Mouse (Mus musculus) hindbrain, postnatal 0 days (tissue): Measurements from ENCODE around the gene Pus7l. TPM values are rescaled to one million over a fixed set of nuclear protein-coding genes. Genes with fewer than 3 reads are reported as not detected.

ENCODE experiments used
- ATAC-seq: fragments of 200-750 bp; cut with Nextera tagmentation; 2 replicates; pipeline ENCODE4 v1.8.0; 2017; ENCODE audit warnings: mild to moderate bottlenecking, moderate TSS enrichment, moderate library complexity
- DNase-seq: peaks from one replicate; pipeline ENCODE4 v3.0.0-alpha.2; 2015; ENCODE audit warnings: low spot score
- H3K27ac ChIP-seq: fragments of 300-500 bp; sonication (generic); 2 replicates; pipeline ENCODE4 v1.5.1; 2014; ENCODE audit warnings: mild to moderate bottlenecking
- H3K27me3 ChIP-seq: fragments of 300-500 bp; sonication (generic); 2 replicates; pipeline ENCODE4 v1.6.1; 2014; ENCODE audit warnings: low read length, mixed read lengths; ENCODE audit not compliant: insufficient read depth
- H3K36me3 ChIP-seq: fragments of 300-500 bp; sonication (generic); 2 replicates; pipeline ENCODE4 v1.6.1; 2014; ENCODE audit warnings: low read length, mixed read lengths; ENCODE audit not compliant: insufficient read depth
- H3K4me1 ChIP-seq: fragments of 300-500 bp; sonication (generic); 2 replicates; pipeline ENCODE4 v1.6.1; 2014; ENCODE audit warnings: antibody characterized with exemption, low read length, mixed read lengths; ENCODE audit not compliant: insufficient read depth
- H3K4me2 ChIP-seq: fragments of 300-500 bp; sonication (generic); 2 replicates; pipeline ENCODE4 v1.6.1; 2014; ENCODE audit warnings: low read depth, mild to moderate bottlenecking, low read length, moderate library complexity, mixed read lengths
- H3K4me3 ChIP-seq: fragments of 300-500 bp; sonication (generic); 2 replicates; pipeline ENCODE4 v1.5.1; 2014; ENCODE audit warnings: low read length
- H3K9ac ChIP-seq: fragments of 300-500 bp; sonication (generic); replicated peaks from 2 replicates; pipeline ENCODE4 v1.6.1; 2014; ENCODE audit warnings: mild to moderate bottlenecking, low read length, moderate library complexity, mixed read lengths
- H3K9me3 ChIP-seq: fragments of 300-500 bp; sonication (generic); 2 replicates; pipeline ENCODE4 v1.6.1; 2016; ENCODE audit warnings: low read length, mixed read lengths
- CTCF ChIP-seq: IDR thresholded peaks from 2 replicates; pipeline ENCODE4 v1.5.1; 2016; ENCODE audit warnings: antibody characterized with exemption, control low read depth, low read depth
- WGBS: fragments of 180-500 bp; shearing (Covaris S2); extraction: QIAGEN DNeasy Blood & Tissue Kit; methylation state at CpG from one replicate; pipeline ENCODE4 v1.1.7; 2014; 5-methylcytosine and 5-hydroxymethylcytosine counted together
- polyA plus RNA-seq: library from polyadenylated mRNA; unstranded; fragments of >200 nt; fragmentation: Nextera tagmentation; extraction: Ambion mirVana; gene quantifications from 2 replicates; pipeline ENCODE4 v1.2.1, GENCODE M21; 2015
- total RNA-seq: library from RNA; depleted of rRNA; stranded (reverse); fragments of >200 nt; gene quantifications from 2 replicates; pipeline ENCODE4 v1.2.3, GENCODE M21; 2014

Pus7l gene
- total and polyA plus RNA-seq, 2 experiments from 2014 or later, result 3.7 to 4.8 TPM

DNA sequence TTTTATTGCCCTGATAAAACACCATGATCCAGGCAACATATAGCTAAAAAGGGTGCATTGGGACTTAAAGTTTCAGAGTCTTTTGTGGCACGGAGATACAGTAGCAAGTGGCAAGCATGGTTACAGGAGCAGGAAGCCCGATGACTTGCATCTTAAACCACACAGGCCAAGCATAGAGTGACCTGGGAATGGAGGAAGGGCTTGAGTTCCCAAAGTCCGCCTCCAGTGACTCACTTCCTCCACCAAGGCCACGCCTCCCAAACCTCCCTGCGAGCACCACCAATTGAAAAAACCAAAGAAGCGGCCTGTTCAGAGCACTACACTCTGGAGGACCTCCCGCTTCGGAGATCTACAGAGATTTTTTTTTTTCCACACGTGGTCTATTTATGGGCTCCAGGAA, 22.5 kb upstream of the Pus7l start:
- Histone ChIP-seq H3K9ac (no peak overlapping the region), H3K4me2 (no peak overlapping the region), H3K27ac (no peak overlapping the region), H3K27me3 (no peaks in the 10 kb centered on the region), H3K9me3 (no peaks in the 10 kb centered on the region), H3K4me3 (no peak overlapping the region), H3K36me3 (no peaks in the 10 kb centered on the region), H3K4me1 (no peaks in the 10 kb centered on the region)
- WGBS, result 89% methylated on average over 9 of the region's 9 CpGs
- TF ChIP-seq CTCF, result no peak
- DNase-seq (no peak), ATAC-seq (no peak)

DNA sequence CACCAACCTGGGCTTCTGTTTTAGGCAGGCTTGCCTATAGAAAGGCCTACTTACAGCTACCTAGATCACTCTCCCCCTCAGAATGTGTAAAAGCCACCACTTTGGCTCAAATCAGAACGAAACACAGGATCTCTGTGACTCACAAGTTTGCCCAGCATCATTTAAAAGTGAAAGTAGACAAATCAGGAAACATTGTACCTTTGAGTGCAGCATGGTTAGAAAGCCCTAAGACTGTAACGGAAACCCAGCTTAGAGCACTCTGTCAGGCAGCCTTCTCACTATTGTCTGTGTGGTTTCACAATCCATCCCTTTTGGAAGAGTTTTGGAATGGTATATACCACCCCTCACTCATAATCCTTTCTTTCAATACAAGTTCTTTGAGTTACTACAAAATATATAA, 21.6 kb upstream of the Pus7l start:
- Histone ChIP-seq H3K4me1 (no peaks in the 10 kb centered on the region), H3K27ac (no peak overlapping the region), H3K9ac (no peak overlapping the region), H3K27me3 (no peaks in the 10 kb centered on the region), H3K4me3 (no peak overlapping the region), H3K36me3 (no peaks in the 10 kb centered on the region), H3K4me2 (no peak overlapping the region), H3K9me3 (no peaks in the 10 kb centered on the region)
- DNase-seq (no peak), ATAC-seq (no peak)
- no peak for TF ChIP-seq CTCF
- 82% methylated on average over 2 of the region's 2 CpGs for WGBS

DNA sequence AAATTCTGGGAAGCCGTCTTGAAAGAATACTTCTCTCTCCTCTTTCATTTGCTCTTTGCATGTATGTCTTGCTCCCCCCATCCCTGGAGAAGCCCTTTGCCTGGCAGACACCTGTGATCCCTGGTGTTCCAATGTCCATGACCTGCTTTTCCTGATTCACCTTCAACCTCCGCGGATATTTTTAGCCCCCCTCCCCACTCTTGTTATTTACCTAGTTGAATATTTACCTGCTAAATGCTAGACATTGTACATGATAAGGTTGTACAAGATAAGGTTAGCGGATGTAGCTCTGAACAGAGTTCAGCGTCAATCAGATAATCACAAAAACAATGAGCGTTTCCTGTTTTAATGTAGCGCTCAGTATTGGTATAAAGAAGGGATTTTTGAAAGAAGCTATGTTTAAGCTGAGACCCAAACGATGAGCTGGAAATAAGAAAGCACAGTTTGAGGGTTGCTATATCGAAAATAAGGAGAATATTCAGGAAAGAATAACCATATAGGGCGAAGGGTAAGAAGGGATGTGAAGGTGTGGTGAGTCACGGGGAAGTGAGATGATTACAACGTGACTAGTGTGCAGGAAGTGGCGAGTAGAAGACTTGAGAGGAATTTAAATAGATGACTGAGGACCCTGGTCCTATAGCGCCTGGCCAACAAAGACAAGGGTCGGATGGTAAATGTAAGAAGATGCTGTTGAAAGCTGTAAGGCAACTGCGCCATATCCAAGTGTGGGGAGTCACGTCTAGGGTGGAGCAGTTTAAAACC, 15.7 kb upstream of the Pus7l start:
- no peaks in the 10 kb centered on the region for H3K36me3 ChIP-seq
- H3K27ac ChIP-seq, result no peak overlapping the region
- no peak for TF ChIP-seq CTCF
- no peak overlapping the region for H3K4me3 ChIP-seq
- no peaks in the 10 kb centered on the region for H3K4me1 ChIP-seq
- H3K27me3 ChIP-seq, result no peaks in the 10 kb centered on the region
- no peaks in the 10 kb centered on the region for H3K9me3 ChIP-seq
- no peak for DNase-seq
- ATAC-seq, result no peak
- WGBS, result 86% methylated on average over 17 of the region's 17 CpGs
- no peak overlapping the region for H3K4me2 ChIP-seq
- H3K9ac ChIP-seq, result no peak overlapping the region

DNA sequence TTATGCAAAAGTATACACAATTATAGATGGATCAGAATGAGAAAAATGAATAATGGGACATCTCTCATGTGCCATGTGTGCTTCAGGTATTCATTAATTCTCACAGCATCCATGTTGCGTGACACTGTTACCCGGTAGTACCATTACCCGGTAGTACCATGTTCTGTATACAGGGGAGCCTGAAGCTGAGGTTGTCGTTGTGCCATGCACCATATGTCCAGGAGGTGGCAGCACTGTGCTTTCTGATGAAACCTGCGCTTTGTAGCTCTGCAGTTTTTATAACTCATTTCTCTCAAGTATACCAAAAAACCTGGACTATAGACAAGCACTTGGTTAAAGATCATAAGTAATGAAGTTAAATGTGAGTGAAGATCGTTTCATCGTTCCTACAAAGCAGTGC, 14.1 kb upstream of the Pus7l start:
- WGBS, result 18% methylated on average over 7 of the region's 7 CpGs
- ATAC-seq (peak; percentile 80), DNase-seq (peak; percentile 95)
- Histone ChIP-seq H3K27me3 (no peaks in the 10 kb centered on the region), H3K4me2 (no peak overlapping the region), H3K4me3 (no peak overlapping the region), H3K9me3 (no peaks in the 10 kb centered on the region), H3K4me1 (no peaks in the 10 kb centered on the region), H3K36me3 (no peaks in the 10 kb centered on the region), H3K9ac (no peak overlapping the region), H3K27ac (no peak overlapping the region)
- TF ChIP-seq CTCF, result peak; percentile 99

DNA sequence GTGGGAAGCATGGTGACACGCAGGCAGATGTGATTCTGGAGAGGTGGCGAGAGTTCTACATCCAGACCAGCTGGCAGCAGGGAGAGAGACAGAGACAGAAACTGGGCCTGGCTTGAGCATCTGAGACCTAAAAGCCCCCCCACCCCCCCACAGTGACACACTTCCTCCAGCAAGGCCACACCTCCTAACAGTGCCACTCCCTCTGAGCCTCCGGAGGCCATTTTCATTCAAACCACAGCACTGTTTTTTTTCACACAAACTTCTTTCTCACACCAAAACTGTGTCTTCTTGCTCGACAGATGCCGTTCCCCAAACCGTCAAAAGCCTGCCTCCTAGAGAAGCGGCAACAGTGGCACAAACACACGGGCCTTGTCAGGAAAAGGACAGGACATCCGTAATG, 10.2 kb upstream of the Pus7l start:
- H3K4me1 ChIP-seq, result no peaks in the 10 kb centered on the region
- no peak for DNase-seq
- 94% methylated on average over 9 of the region's 9 CpGs for WGBS
- no peaks in the 10 kb centered on the region for H3K9me3 ChIP-seq
- H3K4me2 ChIP-seq, result no peak overlapping the region
- H3K27me3 ChIP-seq, result no peaks in the 10 kb centered on the region
- no peaks in the 10 kb centered on the region for H3K36me3 ChIP-seq
- H3K27ac ChIP-seq, result no peak overlapping the region
- H3K9ac ChIP-seq, result no peak overlapping the region
- H3K4me3 ChIP-seq, result no peak overlapping the region
- TF ChIP-seq CTCF, result no peak
- no peak for ATAC-seq

DNA sequence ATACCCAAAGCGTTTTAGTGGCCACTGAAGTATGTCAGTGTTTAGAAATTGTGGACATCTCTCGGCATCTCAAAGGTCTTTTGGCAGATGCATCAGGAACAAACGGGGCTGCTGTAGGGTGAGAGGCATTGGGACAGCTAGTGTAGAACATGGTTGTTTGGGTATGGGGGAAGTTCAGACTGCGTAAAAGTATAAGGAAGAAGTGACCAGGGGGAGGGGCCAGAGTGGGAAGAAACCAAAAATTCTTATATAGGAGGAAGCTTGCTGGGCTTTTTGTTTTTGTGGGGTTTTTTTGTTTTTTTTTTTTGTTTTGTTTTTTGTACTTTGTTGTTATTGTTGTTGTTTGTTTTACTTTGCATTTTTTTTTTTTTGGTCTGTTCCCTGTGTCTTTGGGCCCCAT, 1.5 kb upstream of the Pus7l start:
- ATAC-seq (no peak), DNase-seq (no peak)
- WGBS, result 90% methylated on average over 4 of the region's 4 CpGs

DNA sequence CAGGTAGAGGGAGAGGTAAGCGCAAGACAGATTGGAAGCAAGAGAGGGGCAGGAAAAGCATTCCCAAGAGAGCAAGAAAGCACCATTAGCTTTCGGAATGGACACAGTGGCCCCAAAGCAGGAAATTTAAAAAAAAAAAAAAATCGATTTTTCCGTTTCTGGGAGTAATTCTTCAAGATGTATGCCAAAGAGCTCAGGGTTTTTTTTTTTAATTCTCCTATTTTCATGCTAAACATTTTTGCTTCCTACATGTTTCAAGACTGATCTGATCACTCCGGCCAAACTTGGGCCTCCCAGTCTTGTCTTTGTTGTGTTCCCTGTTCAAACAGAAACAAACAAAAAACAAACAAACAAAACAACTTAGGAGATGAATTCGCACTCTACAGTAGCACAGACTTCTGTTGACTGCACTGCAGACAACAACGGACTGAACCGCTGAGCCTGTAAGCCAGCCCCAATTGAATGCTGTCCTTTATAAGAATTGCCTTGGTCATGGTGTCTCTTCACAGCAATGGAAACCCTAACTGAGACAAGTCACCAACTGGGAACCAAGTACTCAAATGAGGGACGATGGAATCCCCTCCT, 797 bp upstream of the Pus7l start:
- Histone ChIP-seq H3K4me2 (peak overlapping the region; percentile 80), H3K4me3 (peak overlapping the region; percentile 86), H3K27me3 (no peaks in the 10 kb centered on the region), H3K27ac (peak overlapping the region; percentile 74), H3K4me1 (no peaks in the 10 kb centered on the region), H3K9me3 (no peaks in the 10 kb centered on the region), H3K9ac (peak overlapping the region; percentile 63), H3K36me3 (no peaks in the 10 kb centered on the region)
- 37% methylated on average over 9 of the region's 9 CpGs for WGBS
- ATAC-seq (no peak), DNase-seq (no peak)
- TF ChIP-seq CTCF, result 0 out of 2 replicates have a peak, but pooled peaks have one; percentile 25

More for the DNA sequence above, 1.5 kb upstream of the Pus7l start:
- Histone ChIP-seq H3K4me2 (no peak overlapping the region), H3K4me1 (no peaks in the 10 kb centered on the region), H3K4me3 (no peak overlapping the region), H3K27ac (no peak overlapping the region), H3K36me3 (no peaks in the 10 kb centered on the region), H3K27me3 (no peaks in the 10 kb centered on the region), H3K9ac (no peak overlapping the region), H3K9me3 (no peaks in the 10 kb centered on the region)
- TF ChIP-seq CTCF, result no peak
